Mouse (Mus musculus) spleen, postnatal 4 days (tissue): ENCODE data around the gene Pprc1.

Experiments used
- DNase-seq, 2 experiments: peaks; one replicate each; pipeline ENCODE4 v3.0.0; 2022; ENCODE audit warnings: low spot score in 2 of 2

Pprc1 gene

DNA sequence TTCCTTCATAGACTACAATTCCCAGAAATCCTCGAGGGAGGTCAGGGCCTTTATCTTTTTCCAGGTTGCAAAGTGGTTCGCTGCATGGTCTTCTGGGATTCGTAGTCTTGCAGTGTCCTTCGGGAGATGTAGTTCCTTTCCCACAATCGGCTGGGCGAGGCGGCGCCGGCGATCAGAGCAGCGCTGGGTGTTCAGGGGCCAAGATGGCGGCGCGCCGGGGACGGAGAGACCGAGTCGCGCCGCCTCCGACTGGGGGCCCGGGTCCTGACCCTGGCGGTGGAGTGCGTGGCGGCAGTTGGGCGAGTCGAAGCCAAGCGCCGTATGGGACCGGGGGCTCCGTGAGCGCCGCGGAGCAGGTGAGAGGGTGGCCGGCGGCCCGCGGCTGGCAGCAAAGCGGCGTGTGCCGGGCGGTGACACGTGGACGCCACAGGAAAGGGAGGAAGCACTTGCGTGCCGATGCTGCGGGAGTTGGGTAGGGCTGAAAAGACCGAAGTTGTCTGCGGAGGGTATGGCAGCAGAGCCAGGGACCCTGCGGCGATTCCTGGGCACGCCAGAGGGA lies 11.8 kb downstream of the Pprc1 start:
- peak; percentile 90 to 95 for DNase-seq

DNA sequence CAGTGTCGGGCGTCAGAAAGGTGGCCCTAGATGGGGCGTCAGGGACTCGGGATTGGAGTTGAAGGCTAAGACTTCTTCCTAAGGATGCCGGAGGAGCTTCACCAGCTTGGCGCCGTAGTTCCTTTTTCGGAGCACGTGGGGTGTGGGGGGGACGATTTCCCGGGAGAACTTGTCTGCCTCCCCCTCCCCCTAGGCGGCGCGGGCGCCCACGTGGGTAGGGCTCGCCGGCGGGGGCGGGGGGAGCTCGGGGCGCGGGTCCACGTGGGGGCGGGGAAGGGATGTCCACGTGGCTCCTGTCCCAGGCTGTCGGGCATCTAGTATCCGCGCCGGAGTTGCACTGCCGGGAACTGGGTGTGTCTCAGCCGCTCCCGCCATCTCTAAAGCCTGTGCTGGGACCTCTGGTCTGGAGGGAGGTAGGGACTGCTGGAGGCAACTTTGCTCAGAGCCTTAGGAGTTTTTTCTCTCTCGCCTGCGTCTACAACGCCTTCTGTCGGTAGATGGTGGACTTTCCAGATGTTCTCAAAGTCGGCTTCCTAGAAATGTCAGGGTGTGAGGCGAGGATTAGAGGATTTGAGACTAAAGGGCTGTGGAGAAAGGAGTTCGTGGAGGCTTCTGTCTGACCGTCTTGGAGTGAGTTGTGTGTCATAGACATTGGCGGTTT lies 12.4 kb downstream of the Pprc1 start:
- peak; percentile 69 to 86 for DNase-seq

DNA sequence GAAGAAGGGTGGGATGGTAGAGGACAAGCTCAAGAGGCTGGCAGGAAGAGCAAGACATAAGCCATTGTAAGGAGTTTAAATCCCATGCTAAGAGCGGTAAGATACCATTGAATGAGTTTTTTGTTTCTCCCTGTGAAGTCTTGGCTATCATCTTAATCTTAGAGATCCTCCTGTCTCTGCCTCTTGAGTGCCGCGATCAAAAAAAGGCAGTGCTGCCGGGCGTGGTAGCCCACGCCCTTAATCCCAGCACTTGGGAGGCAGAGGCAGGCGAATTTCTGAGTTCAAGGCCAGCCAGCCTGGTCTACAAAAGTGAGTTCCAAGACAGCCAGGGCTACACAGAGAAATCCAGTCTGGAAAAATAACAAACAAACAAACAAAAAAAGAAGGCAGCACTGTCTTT lies 13.8 kb downstream of the Pprc1 start:
- DNase-seq, result no peak

- peak; percentile 39 to 63 for DNase-seq
Measured at GRCm38 (mm10) chr19:46060845-46061244, 16.2 kb downstream of the Pprc1 start.

GRCm38 (mm10) chr19:46068054-46068453 lies 23.4 kb downstream of the Pprc1 start:
- DNase-seq, result no peak

DNA sequence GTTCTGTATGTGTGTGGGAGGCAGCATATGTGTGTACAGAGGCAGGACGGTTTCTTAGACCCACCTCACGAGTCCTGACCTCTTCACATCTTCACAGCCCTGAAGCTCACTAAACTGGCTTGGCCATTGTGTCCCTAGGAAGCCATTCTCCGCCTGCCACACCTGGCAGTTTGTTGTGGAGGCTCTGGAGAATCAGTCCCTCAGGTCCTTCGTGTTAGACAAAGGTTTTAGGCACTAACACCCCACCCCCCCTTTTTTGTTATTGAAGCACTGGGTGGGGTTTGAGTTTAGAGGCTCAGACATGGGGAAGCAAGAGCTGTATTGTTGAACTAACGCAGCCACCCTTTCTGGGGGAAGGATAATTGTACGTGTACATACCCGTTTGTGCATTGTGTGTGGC lies 28.6 kb downstream of the Pprc1 start:
- no peak for DNase-seq

DNA sequence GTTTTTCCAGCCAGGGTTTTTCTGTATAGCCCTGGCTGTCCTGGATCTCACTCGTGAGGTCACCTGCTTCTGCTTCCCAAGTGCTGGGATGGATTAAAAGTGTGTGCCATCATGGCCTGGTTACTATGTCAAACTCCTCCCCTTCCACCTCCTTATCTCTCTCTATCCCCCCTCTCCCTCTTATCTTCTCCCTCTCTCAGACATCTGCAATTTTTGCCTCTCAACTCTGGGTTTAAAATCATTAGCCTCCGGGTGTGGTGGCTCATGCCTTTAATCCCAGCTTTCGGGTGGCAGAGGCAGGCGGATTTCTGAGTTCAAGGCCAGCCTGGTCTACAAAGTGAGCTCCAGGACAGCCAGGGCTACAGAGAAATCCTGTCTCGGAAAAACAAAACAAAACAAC lies 29.6 kb downstream of the Pprc1 start:
- no peak for DNase-seq

DNA sequence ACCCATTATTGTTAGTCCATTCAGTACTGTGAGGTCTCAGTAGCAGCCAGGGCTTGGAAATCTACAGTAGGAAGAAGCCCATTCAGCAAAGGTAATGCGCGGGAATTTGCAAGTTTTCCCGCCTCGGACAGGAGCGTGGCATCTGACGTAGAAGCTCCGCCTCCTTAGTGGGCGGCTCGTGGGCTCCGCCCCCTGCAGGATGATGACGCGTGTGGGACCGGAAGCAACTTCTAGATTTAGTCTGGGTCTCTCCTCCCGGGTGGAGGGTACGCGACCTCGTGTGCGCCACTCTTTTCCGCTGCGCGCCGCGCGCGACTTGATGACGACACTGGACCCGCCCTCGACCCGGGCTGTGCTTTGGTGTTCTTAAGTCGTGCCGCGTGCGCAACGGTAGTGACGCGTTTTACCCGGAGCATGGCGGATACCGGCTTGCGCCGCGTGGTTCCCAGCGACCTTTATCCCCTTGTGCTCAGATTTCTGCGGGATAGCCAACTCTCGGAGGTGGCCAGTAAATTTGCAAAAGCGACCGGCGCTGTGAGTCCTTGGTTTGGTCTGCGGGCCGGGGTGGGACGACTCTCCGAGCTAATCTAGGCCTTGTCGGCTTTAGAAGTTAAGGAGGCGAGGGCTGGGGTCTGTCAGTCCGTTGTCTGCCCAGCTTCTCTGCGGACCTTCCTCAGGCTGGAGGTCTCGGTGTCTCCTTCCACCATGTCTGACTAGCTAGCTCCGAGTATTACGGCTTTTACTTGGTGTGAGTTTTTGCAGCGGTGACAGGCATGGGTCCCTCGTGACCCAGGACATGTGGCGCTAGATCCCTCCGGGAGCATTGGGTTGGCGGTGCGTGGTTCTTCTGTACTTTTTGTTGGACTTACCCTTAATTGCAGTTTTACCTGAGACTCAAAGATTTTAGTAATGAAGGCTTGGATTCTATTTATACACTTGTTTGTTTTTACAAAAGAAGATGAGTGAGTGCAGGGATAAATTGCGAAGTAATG lies 31.2 kb downstream of the Pprc1 start, which contains the start of gene Nolc1:
Gene Nolc1, plus strand, starts transcription at position 248 of the 992 bp plus-strand sequence.
- DNase-seq, result peak; percentile 97 to 98

DNA sequence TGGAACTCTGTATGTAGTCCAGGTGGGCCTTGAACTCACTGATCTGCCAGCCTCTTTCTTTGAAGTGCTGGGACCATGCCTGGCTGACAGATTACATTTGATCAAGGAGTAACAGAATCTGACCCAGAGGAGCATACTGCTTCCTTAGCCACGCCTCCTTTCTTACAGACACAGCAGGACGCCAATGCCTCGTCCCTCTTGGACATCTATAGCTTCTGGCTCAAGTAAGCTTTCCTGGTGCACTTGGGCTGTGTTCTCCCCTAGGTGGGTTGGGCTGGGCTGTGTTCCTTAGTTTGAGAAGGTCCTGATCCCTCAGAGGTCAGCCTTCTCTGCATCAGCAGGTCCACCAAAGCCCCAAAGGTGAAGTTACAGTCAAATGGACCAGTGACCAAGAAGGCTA lies 33.8 kb downstream of the Pprc1 start:
- no peak for DNase-seq

DNA sequence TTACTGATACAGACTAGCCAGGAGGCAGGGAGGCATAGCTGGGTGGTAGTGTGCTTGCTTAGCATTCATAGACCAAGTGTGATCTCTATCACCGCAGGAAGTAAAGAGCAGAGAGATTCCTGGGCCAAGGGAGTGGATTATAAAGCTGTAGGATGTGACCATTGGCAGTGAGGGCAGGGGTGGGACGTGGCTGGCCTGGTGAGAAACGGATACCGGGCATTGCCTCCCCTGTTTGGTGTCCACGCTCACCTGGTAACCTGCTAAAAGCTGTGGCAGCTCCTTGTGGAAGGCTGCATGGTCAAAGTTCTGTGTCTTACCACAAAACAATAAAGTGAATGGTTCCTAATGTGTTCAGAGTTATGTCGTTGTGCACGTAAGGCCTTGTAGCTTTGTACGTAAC lies 40.5 kb downstream of the Pprc1 start:
- DNase-seq, result no peak

GRCm38 (mm10) chr19:46086337-46086736 lies 41.7 kb downstream of the Pprc1 start:
- DNase-seq, result peak; percentile 52 to 86

DNA sequence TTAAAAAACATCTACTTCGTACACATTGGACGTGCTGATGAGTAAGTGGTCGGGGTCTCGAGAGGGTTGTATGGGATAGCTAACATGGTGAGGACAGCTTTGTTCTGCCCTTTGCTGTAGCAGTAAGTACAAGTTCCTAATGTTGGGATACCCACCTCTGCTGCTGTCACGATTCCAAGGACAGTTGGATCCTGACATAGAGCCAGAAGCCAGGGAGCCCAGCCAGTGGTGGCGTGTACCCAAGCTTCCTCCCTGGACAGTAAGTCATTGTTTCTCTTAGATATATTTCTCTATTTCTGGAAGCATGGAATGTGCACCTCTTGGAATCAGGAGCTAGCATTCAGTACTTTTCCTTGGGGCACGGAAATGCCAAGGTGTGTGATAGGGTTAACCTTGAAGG lies 43.2 kb downstream of the Pprc1 start:
- no peak for DNase-seq

GRCm38 (mm10) chr19:46091641-46092040 lies 47.0 kb downstream of the Pprc1 start:
- DNase-seq, result no peak

DNA sequence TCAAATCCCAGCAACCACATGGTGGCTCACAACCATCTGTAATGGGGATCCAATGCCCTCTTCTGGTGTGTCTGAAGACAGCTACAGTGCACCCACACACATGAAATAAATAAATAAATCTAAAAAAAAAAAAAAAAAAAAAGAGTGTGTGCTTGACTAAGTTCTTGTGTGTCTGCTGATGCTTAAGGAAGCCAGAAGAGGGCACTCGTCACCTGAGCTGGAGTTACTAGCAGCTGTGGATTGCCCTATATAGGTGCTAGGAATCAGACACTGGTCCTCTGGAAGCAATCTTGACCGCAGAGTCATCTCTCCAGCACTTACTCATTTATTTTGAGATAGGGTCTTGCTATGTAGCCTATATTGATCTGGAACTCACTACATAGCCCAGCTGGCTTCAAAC lies 49.5 kb downstream of the Pprc1 start:
- DNase-seq, result no peak

DNA sequence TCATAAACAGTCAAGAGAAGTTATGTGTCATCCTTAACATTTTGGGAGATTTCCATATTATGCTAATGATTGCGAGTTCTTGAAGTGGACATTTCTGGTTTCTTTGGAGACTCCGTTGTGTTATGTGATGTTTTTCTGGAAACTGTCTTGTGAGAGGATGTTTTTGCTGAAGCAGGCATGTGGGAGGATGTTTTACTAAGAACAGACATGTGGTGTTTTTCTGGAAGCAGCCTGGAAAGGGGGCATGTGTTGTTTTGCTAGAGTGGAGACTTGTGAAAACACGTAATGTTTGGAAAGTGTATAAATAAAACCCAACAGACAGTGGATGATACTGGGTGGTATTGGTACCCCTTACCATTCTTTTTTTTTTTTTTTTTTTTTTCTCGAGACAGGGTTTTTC lies 50.6 kb downstream of the Pprc1 start:
- no peak for DNase-seq

DNA sequence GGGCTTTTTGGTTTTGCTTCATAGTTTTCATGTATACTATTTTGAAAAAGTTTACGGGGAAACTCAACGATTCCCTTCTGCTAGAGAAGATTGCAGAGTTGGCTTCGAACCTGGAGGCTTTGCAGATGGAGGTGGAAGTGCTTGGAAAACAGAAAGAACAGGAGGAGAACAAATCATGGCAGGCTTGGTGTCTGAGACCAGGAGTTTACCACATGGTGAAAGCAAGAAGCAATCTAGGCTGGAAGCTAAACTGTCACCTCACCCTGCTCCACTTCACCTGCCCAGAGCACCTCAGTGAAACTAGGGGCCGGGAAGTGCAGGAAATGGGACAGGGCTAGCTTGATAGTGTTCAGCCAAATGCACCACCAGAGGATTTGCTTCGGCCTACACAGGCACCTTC lies 51.7 kb downstream of the Pprc1 start:
- DNase-seq, result no peak

DNA sequence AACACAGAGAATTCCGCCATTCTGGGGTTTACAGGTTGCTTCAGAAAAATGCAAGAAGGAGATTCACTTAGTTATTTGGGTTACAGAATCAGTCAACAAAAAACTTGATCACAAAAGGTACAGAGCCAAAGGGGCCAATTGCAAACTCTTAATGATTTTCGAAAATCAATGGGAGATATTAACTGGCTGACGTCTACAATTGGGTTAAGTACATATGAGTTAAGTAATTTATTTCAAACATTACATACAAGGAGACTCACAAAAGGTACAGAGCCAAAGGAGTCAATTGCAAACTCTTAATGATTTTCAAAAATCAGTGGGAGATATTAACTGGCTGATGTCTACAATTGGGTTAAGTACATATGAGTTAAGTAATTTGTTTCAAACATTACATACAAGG lies 54.9 kb downstream of the Pprc1 start:
- DNase-seq, result no peak

DNA sequence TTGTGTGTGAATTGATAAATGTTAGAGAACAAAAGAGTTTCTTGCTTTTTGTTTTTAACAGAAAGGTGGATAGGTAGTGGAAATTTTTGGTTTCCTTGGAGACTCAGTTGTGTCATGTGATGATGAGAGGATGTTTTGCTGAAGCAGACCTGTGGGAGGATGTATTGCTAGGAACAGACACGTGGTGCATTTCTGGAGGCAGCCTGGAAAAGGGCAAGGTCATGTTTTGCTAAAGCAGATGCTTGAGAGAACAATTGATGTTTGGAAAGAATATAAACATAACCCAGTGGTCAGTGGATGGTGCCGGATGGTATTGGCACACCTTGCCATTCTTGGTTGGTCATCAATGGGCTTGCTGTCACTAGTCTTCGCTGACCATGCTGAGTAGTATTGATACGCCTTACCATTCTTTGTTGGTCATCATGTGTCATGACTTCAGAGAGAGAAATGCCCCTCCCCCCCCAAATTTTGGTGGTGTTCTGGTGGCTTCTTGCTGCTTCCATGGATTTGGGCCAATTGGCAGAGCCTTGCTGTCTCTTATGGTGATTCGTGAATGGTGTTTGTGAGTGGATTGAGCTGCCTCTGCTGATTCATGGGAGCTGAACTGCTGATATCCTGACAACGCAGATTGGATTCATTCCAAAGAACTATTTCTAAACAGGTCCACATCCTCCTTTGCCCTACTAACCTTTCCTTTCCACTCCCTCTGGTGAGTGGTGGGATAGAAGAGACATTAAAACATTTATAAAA lies 58.9 kb downstream of the Pprc1 start:
- no peak for DNase-seq

DNA sequence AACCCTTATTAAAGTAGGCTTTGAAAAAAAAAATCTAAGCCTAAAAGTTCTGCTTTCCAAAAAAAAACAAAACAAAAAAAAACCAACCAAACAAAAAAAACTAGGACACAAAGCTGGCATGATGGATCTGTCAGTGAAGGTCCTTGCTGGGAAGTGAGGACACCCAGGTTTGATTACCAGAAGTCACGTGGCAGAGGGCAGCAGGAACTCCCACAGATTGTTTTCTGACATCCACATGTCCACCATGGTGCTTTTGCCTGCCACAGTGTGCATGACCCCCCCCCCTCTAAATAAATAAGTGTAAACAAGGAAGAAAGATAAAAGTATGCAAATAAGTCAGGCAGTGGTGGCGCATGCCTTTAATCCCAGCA lies 59.5 kb downstream of the Pprc1 start:
- no peak for DNase-seq

GRCm38 (mm10) chr19:46110214-46110613 lies 65.5 kb downstream of the Pprc1 start:
- no peak for DNase-seq

DNA sequence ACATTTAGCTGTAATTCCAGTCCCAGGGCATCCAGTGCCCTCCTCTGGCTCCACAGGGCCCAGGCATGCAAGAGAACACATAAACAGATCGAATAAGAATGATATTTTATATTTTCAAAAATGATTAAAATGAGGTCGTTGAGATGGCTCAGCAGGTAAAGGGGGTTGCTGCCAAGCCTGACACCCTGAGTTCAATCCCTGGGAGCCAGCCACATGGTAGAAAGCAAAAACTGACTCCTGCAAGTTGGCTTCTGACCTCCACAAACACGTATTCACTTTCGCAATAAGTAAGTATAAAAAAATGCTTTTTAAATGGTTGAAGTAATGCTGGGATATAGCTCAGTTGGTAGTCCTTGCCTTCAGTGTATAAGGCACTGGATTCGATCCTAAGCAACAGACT lies 66.1 kb downstream of the Pprc1 start:
- DNase-seq, result no peak

DNA sequence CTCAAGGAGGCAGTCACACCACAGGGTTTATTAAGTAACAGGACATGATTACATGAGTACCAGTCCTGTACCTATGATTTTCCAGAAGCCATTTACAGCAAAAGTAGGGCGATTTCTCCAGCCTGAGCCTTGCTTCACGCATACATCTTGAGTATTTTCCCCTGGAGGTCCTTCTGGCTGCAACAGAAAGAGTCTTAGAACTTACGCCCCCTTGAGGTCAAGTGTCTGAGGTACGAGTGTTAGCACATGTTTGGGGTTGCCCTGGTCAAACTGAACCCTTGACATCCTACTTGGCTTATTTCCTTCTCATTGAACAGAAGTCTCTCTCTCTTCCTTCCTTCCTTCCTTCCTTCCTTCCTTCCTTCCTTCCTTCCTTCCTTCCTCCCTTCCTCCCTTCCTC lies 69.9 kb downstream of the Pprc1 start:
- DNase-seq, result no peak
